Mouse (Mus musculus): ENCODE data around the gene Ss18l1.

Ss18l1 gene

GRCm38 (mm10) chr2:180118661-180119438 lies 76.5 kb downstream of the Ss18l1 start, which contains the start of gene Osbpl2:
Gene Osbpl2 (plus strand): TSS chr2:180119306.
- DNase-seq (ENCODE audit: low read depth) = peak; percentile 100
